Mouse (Mus musculus): ENCODE measurements around the gene Sgk2.

DNA sequence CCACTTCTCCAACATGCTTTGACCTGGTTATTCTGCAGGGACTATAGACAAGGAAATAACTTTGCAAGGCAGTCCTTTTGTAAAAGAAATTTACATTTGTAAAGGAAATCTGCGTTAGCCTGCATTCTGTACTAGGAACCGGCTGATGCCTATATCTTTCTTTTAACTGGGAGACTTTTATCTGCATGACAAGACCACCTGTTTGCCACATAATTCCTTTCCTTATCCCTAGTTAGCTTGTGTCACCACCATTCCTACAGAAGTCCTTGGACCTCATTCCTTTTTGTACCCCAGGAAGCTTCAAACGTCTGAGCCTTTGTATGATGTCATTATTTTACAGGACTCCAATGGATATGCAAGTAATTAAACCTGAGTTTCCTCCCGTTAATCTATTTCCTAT lies 65.7 kb downstream of the Sgk2 start:
- TF ChIP-seq CTCF (IDR thresholded peaks at IDR 0.05; ENCODE audit: low read depth, low read length) (no peak), GATA1 (IDR thresholded peaks at IDR 0.05; ENCODE audit: borderline replicate concordance, low read length) (no peak), TAL1 (conservative IDR thresholded peaks at IDR 0.05; ENCODE audit: low read depth, low read length) (no peak), POLR2AphosphoS5 (IDR thresholded peaks at IDR 0.05; ENCODE audit: insufficient replicate concordance, low read depth, low read length) (no peak), GATA2 (IDR thresholded peaks at IDR 0.05; ENCODE audit: borderline replicate concordance, low read depth, low read length) (no peak)
